In genomic region chr8:123021259-123021658, GRCm38 (mm10) we compare ENCODE assay signal across 11 mouse cellular contexts. TPM values are rescaled to one million over a fixed set of nuclear protein-coding genes. Genes with fewer than 3 reads are reported as not detected.
DNase-seq lines count a peak whose midpoint lies in the region; ATAC-seq and TF ChIP-seq lines count a peak whose summit lies in the region.
"Had no signal": no experiment of that assay in that cellular context is flagged by ENCODE, and none has a peak within 500 bp of the region (broad histone marks: within the 10 kb centered on the region; RNA-seq: fewer than 3 reads in every experiment).

No protein-coding gene starts in this region.

- no peak overlapping the region for H3K4me3 ChIP-seq in heart, embryonic 10.5 days
- no peak overlapping the region for H3K4me3 ChIP-seq in C2C12 (ENCODE audit: insufficient read depth, poor library complexity, severe bottlenecking)
- no peak overlapping the region for H3K4me3 ChIP-seq in hindbrain, embryonic 10.5 days

- no peaks in the 10 kb centered on the region for H3K27me3 ChIP-seq in heart, embryonic 10.5 days (ENCODE audit: insufficient read depth, poor library complexity, severe bottlenecking)
- no peaks in the 10 kb centered on the region for H3K27me3 ChIP-seq in C2C12 (ENCODE audit: control insufficient read depth, insufficient read depth, insufficient read length)
- no peaks in the 10 kb centered on the region for H3K27me3 ChIP-seq in hindbrain, embryonic 10.5 days (ENCODE audit: insufficient read depth, poor library complexity, severe bottlenecking)

- no peak for TF ChIP-seq CTCF in C2C12 (IDR thresholded peaks at IDR 0.05; ENCODE audit: control insufficient read depth, insufficient read depth, insufficient read length)

- peaks cover 76% of the 10 kb centered on the region for H3K79me3 ChIP-seq in C2C12 (ENCODE audit: low read depth)

- H3K4me1 ChIP-seq in heart, embryonic 10.5 days = peaks cover 58% of the 10 kb centered on the region
- H3K4me1 ChIP-seq in hindbrain, embryonic 10.5 days (replicated peaks) = peaks cover 16% of the 10 kb centered on the region

- peaks cover 4% of the 10 kb centered on the region; the same call in 1 of the 2 replicates for H3K36me3 ChIP-seq in heart, embryonic 10.5 days
- H3K36me3 ChIP-seq in C2C12 (ENCODE audit: control insufficient read depth, insufficient read depth) = peaks cover 4% of the 10 kb centered on the region
- H3K36me3 ChIP-seq in hindbrain, embryonic 10.5 days = peaks cover 16% of the 10 kb centered on the region

- peaks cover 83% of the 10 kb centered on the region for H3K79me2 ChIP-seq in C2C12 (ENCODE audit: control insufficient read depth, insufficient read depth)

- 83% methylated on average over 1 of the region's 1 CpGs for WGBS in heart, embryonic 10.5 days
- WGBS in hindbrain, embryonic 10.5 days = 96% methylated on average over 1 of the region's 1 CpGs

- no peak overlapping the region for H3ac ChIP-seq in C2C12 (ENCODE audit: control insufficient read depth, insufficient read length, low read depth)

- H3K27ac ChIP-seq in heart, embryonic 10.5 days = 0 out of 2 replicates have a peak overlapping the region, but pooled peaks have one; percentile 48
- no peak overlapping the region for H3K27ac ChIP-seq in hindbrain, embryonic 10.5 days

- no peak for DNase-seq in heart, embryonic 10.5 days (ENCODE audit: low spot score)
- DNase-seq in heart, postnatal 4 days = no peak
- peak; percentile 97 for DNase-seq in fat pad, adult 2 months (ENCODE audit: extremely low read depth, low read depth, low spot score)
- DNase-seq in spleen, postnatal 4 days (ENCODE audit: low spot score in 2 of 2) = no peak
- DNase-seq in thymus, postnatal 14 days = no peak
- no peak for DNase-seq in hindbrain, embryonic 10.5 days (ENCODE audit: low spot score)
- DNase-seq: cerebellum, adult 9-10 months; layer of hippocampus, postnatal 36 days had no signal

- no peaks in the 10 kb centered on the region for H3K9me3 ChIP-seq in heart, embryonic 10.5 days
- H3K9me3 ChIP-seq in hindbrain, embryonic 10.5 days = no peaks in the 10 kb centered on the region
- H3K9me3 ChIP-seq: G1E had no signal

- peak; percentile 76 for ATAC-seq in megakaryocyte, adult 5-6 weeks (ENCODE audit: poor library complexity, severe bottlenecking)

TF ChIP-seq in C2C12, 6 proteins besides CTCF, POLR2A, EP300 and RAD21:
- TF ChIP-seq MYOD1 (IDR thresholded peaks at IDR 0.05; ENCODE audit: control insufficient read depth, insufficient read length, low read depth) (no peak), CEBPB (IDR thresholded peaks at IDR 0.05; ENCODE audit: low read depth) (peak; percentile 87)

RNA-seq across cellular contexts. Expression of gene Ankrd11, which starts 20.8 kb away (rescaled TPM):
- 32.9 TPM in 2 replicates for polyA plus RNA-seq in heart, embryonic 10.5 days (2016; fragmentation: Nextera tagmentation; extraction: Ambion mirVana)
- total RNA-seq in heart, postnatal 4 days (2021) = 10 to 100 TPM; 85.2 to 86.3 TPM
- polyA plus RNA-seq in C2C12 (2012; fragmentation: generic; extraction: Trizol) = 32.5 TPM
- total RNA-seq in megakaryocyte, adult 5-6 weeks (2015) = 86.2 and 87.9 TPM in 2 replicates
- total RNA-seq in megakaryocyte, adult 5-6 weeks (2017) = 90.5 and 102 TPM in 2 replicates
- 31.4 and 34.3 TPM in 2 replicates for polyA plus RNA-seq in hindbrain, embryonic 10.5 days (2016; fragmentation: Nextera tagmentation; extraction: Ambion mirVana)

RNA-seq across cellular contexts. Expression of gene Spg7, which starts 41.5 kb away (rescaled TPM):
- 57.4 and 63.0 TPM in 2 replicates for polyA plus RNA-seq in heart, embryonic 10.5 days (2016; fragmentation: Nextera tagmentation; extraction: Ambion mirVana)
- total RNA-seq in heart, postnatal 4 days (2021) = 10 to 100 TPM; 68.5 to 76.5 TPM
- 57.4 TPM for polyA plus RNA-seq in C2C12 (2012; fragmentation: generic; extraction: Trizol)
- total RNA-seq in megakaryocyte, adult 5-6 weeks (2015) = 39.2 and 40.0 TPM in 2 replicates
- 34.3 and 56.2 TPM in 2 replicates for total RNA-seq in megakaryocyte, adult 5-6 weeks (2017)
- polyA plus RNA-seq in hindbrain, embryonic 10.5 days (2016; fragmentation: Nextera tagmentation; extraction: Ambion mirVana) = 56.6 and 58.2 TPM in 2 replicates
